Mouse (Mus musculus) spleen, embryonic (tissue): ENCODE measurements around the gene Gm43518.

Source experiments
- CTCF ChIA-PET: fragments of 350-600 bp; sonication (Branson Sonifier 250); formaldehyde crosslinking; loops from one replicate; lab custom pipeline; 2022; lab: Charles Lee

Gene Gm43518

DNA sequence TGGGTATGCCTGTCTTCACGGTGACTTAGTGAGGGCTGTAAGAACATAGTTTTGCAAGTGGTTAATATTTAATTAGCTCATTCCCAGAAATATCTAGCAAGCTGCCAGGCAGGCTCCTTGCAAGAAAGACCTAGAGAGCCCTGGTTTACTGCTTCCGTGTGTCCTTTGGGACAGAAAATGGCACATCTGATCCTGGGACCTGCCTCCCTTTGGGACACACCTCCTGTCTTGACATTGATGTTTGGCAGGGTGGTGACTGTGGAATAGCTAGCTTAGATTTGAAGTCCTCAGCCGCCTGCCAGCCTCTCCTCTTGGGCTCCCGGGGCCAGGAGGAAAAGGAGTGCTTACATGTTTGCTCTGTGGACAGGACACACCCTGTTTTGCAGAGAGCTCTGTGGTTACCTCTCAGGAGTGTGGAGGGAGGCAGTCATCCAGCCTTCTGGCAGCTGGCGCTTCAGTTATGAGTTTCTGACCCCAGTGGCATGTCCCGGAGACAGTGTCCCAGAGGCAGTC is 48.5 kb downstream of the Gm43518 start:
- CTCF ChIA-PET, result no interaction called here

DNA sequence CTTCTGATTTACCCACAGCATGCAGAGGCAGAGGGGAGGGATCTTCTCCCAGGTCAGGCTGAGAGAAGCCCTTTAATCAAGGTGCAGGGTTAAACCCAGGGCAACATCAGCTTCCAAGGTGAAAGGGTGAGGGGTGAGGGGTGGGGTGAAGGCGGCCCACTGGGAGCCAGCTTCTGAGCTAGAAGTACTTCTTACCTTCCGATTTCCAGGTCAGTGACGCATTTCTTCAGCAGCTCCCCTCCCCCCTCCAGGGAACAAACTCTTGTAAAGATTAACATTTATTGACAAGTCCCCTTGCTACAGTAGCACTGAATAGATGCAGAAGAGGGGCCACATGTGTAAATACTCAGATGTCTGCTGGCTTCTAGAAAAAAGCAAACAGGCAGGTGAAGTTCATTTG is 50.0 kb downstream of the Gm43518 start:
- CTCF ChIA-PET, result interaction anchor here (0.6 to 0.8 kb wide), 3 partner anchors 25 to 270 kb away, joined by 3 to 4 read pairs (median 3); no protein-coding TSS in a partner anchor

DNA sequence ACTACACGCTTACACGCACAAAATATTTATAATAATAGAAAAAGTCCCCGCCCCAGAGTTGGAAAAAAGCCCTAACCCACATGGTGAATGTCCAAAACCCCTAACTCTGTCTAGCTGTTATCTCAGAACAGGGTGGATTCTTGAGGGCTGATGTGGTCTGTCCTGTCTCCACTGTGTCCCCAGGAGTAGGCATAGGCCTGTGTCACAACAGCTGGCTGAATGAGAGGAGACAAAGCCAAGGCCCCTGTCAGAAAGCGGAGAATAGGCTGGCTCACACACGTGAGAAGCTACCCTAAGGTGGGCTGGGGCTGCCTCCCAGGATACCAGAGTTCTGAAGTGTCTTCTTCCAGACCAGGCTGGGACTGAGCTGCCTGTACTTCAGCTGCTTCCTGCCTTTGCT is 50.9 kb downstream of the Gm43518 start:
- CTCF ChIA-PET, result interaction anchor here (0.5 kb wide), 1 partner anchor 34 kb away, joined by 3 read pairs; no protein-coding TSS in a partner anchor

DNA sequence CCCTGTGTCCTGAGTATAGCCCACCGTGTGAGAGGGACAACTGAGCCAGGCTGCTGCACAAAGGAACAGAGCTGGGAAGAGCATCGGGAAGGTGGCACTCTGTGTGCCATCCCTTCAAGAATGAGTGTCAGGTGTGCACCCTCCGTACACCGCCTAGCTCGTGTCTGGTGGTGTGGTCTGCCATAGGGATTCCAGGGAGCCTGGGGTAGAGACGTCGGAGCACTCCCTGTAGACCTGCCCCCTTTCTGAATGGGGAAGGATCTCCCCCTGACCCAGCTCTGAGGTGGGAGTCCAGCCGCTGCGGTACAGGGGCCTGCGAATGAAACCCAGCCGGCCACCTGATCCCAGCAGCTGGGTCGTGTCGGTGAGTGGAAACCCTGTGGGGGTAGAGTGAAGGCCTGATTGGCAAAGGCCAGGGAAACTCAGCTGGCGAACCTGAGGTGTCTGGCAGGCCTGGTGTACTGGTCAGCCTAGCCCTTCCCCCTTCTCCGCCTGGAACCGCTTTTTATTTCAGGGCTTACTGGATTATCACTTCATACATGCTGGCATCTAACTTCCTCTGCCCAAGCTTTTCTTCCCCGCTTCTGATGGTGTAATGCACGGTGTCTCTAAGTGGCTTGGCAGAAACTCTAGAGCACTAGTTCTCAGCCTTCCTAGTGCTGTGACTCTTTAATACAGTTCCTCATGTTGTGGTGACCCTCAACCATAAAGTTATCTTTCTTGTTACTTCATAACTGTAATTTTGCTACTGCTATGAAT is 52.2 kb downstream of the Gm43518 start:
- CTCF ChIA-PET, result no interaction called here

DNA sequence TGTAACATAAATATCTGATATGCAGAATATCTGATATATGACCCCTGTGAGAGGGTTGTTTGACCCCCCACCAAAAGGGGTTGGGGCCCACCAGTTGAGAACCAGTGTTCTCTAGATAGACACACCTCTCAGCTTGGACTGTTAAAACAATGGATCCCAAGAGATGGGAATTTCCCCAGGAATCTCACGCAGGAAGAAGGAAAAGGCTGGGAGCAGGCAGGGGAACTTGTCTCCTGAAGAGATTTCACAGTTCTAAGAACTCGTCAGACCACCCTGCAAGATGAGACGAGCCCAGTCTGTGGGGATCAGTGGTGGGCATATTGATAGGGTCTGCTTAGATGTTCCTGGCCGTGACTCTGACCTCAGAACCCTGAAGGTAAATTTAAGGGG is 52.8 kb downstream of the Gm43518 start:
- CTCF ChIA-PET, result no interaction called here

DNA sequence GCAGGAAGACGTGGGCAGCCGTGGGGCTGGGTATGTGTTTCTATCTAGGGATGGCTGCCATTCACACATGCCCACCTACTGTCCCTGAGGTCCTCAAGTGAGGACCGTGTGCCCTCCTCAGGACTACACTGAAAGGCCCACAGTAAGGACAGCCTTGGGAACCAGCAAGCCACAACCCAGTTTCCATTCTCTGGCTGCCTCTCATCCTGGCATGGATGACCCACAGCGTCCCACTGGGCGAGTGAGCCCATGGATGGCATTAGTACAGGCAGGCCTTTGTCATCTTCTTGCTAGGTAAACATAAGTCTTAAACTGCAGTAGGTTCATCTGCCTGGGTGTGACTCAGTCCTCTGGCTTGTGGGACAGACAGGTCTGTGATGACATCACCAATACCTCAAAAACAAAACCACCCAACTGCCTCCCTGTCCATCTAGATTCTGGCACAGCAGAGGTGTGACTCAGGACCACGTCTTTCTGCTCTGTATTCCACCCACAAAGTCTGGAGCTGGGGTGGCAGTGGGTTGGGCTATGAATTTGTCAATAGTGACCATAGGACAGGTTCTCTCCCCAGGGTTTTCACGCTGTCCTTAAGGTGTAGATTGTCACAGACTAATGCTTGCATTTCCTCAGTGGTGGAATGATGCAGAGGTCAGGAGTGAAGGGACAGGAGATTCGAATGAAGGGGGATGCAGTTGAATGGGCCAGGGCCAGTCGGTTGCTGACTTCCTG is 53.5 kb downstream of the Gm43518 start:
- CTCF ChIA-PET, result no interaction called here

DNA sequence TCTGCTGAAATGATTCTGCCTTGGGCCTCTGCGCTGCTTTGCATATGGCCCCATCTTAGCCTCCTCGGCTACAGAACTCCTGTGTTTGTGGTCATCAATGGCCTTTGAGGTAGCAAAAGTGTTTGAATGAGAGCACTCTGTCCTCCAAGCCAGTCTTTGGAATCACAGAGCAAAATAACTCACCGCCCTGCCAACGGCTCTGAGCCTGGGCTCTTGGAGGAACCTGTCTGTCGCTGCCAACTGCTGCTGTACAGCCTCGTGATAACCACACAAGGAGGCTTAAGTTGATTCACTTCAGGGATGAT is 54.0 kb downstream of the Gm43518 start:
- CTCF ChIA-PET, result interaction anchor here (0.5 to 0.7 kb wide), 2 partner anchors 12 to 20 kb away, joined by 3 read pairs; no protein-coding TSS in a partner anchor

DNA sequence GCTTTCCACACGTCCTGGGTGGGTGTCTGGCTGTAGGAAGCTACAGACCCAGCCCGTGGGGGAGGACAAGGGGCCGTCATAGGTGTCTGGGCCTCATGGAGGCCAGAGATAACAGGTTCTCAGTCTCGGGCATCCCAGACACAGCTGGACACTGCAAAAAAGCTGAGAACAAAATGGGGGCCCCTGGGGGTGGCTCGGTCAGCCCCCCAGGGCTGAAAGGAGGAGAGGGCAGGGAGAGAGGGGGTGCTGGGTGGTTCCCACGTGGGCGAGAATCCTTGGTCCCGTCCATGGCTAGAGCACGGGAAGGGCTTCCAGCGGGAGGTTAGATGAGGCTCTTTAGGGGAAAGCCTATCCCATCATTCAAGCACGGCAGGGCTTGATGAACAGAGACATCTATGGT is 55.6 kb downstream of the Gm43518 start:
- CTCF ChIA-PET, result interaction anchor here (0.7 kb wide), 1 partner anchor 323 kb away, joined by 3 read pairs; no protein-coding TSS in a partner anchor

DNA sequence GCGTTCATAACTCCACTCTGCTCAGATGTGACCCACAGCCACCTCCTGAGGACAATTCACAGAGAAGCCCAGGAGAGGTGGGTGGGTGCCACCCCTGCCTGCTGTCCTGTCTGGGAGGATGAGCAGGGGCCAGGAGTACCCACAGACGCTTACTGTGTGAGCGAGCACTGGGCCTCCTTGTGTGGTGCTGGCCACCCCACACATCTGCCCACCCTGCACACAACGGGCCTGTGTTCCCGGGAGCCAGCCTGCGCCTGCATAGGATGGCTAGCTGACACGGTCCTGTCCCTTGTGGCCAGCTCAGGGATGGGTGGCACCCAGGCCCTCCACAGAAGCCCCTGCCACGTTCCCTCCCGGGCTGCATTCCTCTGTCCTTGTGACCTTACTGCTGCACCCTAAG is 58.2 kb downstream of the Gm43518 start:
- CTCF ChIA-PET, result no interaction called here

DNA sequence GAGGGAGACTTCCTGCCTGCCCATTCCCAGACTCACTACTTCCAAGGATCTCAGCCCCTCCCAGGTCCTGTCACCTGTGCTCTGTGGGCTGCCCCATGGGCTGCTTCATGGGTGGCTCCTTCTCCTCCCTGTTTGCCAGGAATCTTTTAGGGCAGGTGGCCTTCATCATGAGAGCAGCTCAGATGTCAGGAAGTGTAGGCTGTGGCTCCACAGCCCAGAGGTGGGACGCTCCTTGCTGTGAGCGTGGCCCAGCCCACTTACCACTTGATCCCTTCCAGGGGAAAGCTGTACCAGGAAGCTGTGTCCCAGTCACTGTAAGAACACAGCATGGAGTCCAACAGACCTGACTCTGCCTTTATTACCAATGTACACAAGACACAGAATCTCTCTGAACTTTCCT is 59.7 kb downstream of the Gm43518 start:
- CTCF ChIA-PET, result no interaction called here

DNA sequence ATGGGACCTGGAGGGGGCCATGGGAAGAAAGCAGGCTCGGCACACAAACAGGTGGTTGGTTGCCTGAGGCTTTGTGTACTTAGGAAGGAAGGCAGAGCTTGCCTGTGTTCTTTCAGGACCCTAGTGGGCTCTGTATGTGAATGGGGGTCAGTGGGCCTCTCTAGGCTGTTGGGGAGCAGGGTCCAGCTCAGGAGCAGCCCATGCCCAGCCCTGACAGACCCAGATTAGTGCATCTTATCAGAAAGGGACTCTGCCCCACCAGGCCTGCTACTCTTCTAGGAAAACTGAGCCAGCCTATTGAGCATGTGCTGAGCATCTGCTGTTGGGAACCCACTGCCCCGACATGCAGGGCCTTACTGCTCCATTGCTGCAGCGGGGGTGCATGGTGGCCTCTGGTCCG is 60.3 kb downstream of the Gm43518 start:
- CTCF ChIA-PET, result no interaction called here
